Mouse (Mus musculus): ENCODE measurements around the gene Nrsn2. TPM values are rescaled to one million over a fixed set of nuclear protein-coding genes. Genes with fewer than 3 reads are reported as not detected.

Gene Nrsn2
- polyA plus RNA-seq, 1 experiment from 2014 or later = 28.1 TPM

Other genes with a start within 250 kb of the Nrsn2 start
- 2.8 and 3.2 TPM in 2 replicates for gene Tcf15, start 233.1 kb downstream of the Nrsn2 start, polyA plus RNA-seq (2015; fragmentation: Nextera tagmentation; extraction: Ambion mirVana)
- 122 and 127 TPM in 2 replicates for gene Csnk2a1, start 149.8 kb downstream of the Nrsn2 start, polyA plus RNA-seq (2015; fragmentation: Nextera tagmentation; extraction: Ambion mirVana)
- gene Tbc1d20, start 82.8 kb downstream of the Nrsn2 start, polyA plus RNA-seq (2015; fragmentation: Nextera tagmentation; extraction: Ambion mirVana) = 32.2 and 34.3 TPM in 2 replicates
- gene Rbck1, start 44.0 kb downstream of the Nrsn2 start, polyA plus RNA-seq (2015; fragmentation: Nextera tagmentation; extraction: Ambion mirVana) = 97.5 and 98.9 TPM in 2 replicates
- gene Trib3, start 32.6 kb downstream of the Nrsn2 start, polyA plus RNA-seq (2015; fragmentation: Nextera tagmentation; extraction: Ambion mirVana) = 0.97 and 1.5 TPM in 2 replicates
- 16.4 and 16.9 TPM in 2 replicates for gene Sox12, start 21.4 kb upstream of the Nrsn2 start, polyA plus RNA-seq (2015; fragmentation: Nextera tagmentation; extraction: Ambion mirVana)
- gene Zcchc3, start 38.4 kb upstream of the Nrsn2 start, polyA plus RNA-seq (2015; fragmentation: Nextera tagmentation; extraction: Ambion mirVana) = 20.1 and 21.5 TPM in 2 replicates
- gene 6820408C15Rik, start 38.9 kb upstream of the Nrsn2 start, polyA plus RNA-seq (2015; fragmentation: Nextera tagmentation; extraction: Ambion mirVana) = 1.9 and 3.9 TPM in 2 replicates
- not detected in 2 replicates for gene Defb23, start 88.0 kb upstream of the Nrsn2 start, polyA plus RNA-seq (2015; fragmentation: Nextera tagmentation; extraction: Ambion mirVana)
- not detected in 2 replicates for gene Defb20, start 100.4 kb upstream of the Nrsn2 start, polyA plus RNA-seq (2015; fragmentation: Nextera tagmentation; extraction: Ambion mirVana)
- gene Defb22, start 113.5 kb upstream of the Nrsn2 start, polyA plus RNA-seq (2015; fragmentation: Nextera tagmentation; extraction: Ambion mirVana) = not detected in 2 replicates
- not detected in 2 replicates for gene Defb26, start 135.1 kb upstream of the Nrsn2 start, polyA plus RNA-seq (2015; fragmentation: Nextera tagmentation; extraction: Ambion mirVana)
- gene Defb28, start 141.6 kb upstream of the Nrsn2 start, polyA plus RNA-seq (2015; fragmentation: Nextera tagmentation; extraction: Ambion mirVana) = not detected in 2 replicates
- gene Defb29, start 163.5 kb upstream of the Nrsn2 start, polyA plus RNA-seq (2015; fragmentation: Nextera tagmentation; extraction: Ambion mirVana) = not detected in 2 replicates
- gene Gm17416, start 192.7 kb upstream of the Nrsn2 start, polyA plus RNA-seq (2015; fragmentation: Nextera tagmentation; extraction: Ambion mirVana) = not detected in 2 replicates
- not detected in 2 replicates for gene Defb21, start 196.1 kb upstream of the Nrsn2 start, polyA plus RNA-seq (2015; fragmentation: Nextera tagmentation; extraction: Ambion mirVana)
- not detected in 2 replicates for gene Defb19, start 203.7 kb upstream of the Nrsn2 start, polyA plus RNA-seq (2015; fragmentation: Nextera tagmentation; extraction: Ambion mirVana)
- gene Defb45, start 222.8 kb upstream of the Nrsn2 start, polyA plus RNA-seq (2015; fragmentation: Nextera tagmentation; extraction: Ambion mirVana) = not detected in 2 replicates
- gene Defb36, start 227.7 kb upstream of the Nrsn2 start, polyA plus RNA-seq (2015; fragmentation: Nextera tagmentation; extraction: Ambion mirVana) = not detected in 2 replicates
- gene Defb25, start 246.4 kb upstream of the Nrsn2 start, polyA plus RNA-seq (2015; fragmentation: Nextera tagmentation; extraction: Ambion mirVana) = not detected in 2 replicates

All from hindbrain, embryonic 13.5 days (tissue).